Mouse (Mus musculus) heart, adult 2 months (tissue): Measurements from ENCODE around the gene Zfp58. TPM values are rescaled to one million over a fixed set of nuclear protein-coding genes. Genes with fewer than 3 reads are reported as not detected.
A peak's percentile ranks its signal among the peaks of the same experiment; 100 is the strongest.

Source experiments
- DNase-seq, 2 experiments: peaks; one replicate each; pipeline ENCODE4 v3.0.0; 2021
- H3K27ac ChIP-seq: fragments of 200-600 bp; 2 replicates; pipeline ENCODE4 v1.8.1; 2022
- H3K27me3 ChIP-seq: fragments of 200-500 bp; 2 replicates; pipeline ENCODE4 v1.6.1; 2012; ENCODE audit warnings: mild to moderate bottlenecking, low read length, inconsistent platforms, mixed read lengths; ENCODE audit not compliant: control insufficient read depth, insufficient read depth
- H3K36me3 ChIP-seq: fragments of 200-500 bp; 2 replicates; pipeline ENCODE4 v1.6.1; 2012; ENCODE audit warnings: low read length, inconsistent platforms; ENCODE audit not compliant: control insufficient read depth, insufficient read depth
- H3K4me1 ChIP-seq: fragments of 200-500 bp; 2 replicates; pipeline ENCODE4 v1.6.1; 2011; ENCODE audit warnings: low read length; ENCODE audit not compliant: control insufficient read depth, insufficient read depth
- H3K4me3 ChIP-seq: fragments of 200-600 bp; 2 replicates; pipeline ENCODE4 v1.8.1; 2022
- H3K79me2 ChIP-seq: fragments of 200-500 bp; replicated peaks from 2 replicates; pipeline ENCODE4 v1.6.1; 2012; ENCODE audit warnings: mild to moderate bottlenecking, inconsistent platforms, low read length, moderate library complexity, mixed read lengths; ENCODE audit not compliant: control insufficient read depth, insufficient read depth
- H3K9ac ChIP-seq: fragments of 200-500 bp; 2 replicates; pipeline ENCODE4 v1.6.1; 2012; ENCODE audit warnings: low read depth, mild to moderate bottlenecking, control low read depth, inconsistent platforms, low read length, mixed read lengths
- CTCF ChIP-seq: fragments of 200-600 bp; IDR thresholded peaks from 2 replicates; pipeline ENCODE4 v1.8.1; 2022; ENCODE audit warnings: antibody characterized with exemption, mild to moderate bottlenecking, moderate library complexity
- EP300 ChIP-seq: fragments of 200-500 bp; IDR thresholded peaks from 2 replicates; pipeline ENCODE4 v1.6.1; 2011; ENCODE audit warnings: low read depth, low read length, control low read depth; ENCODE audit not compliant: insufficient read depth
- POLR2A ChIP-seq: fragments of 200-500 bp; IDR thresholded peaks from 2 replicates; pipeline ENCODE4 v1.6.1; 2011; ENCODE audit warnings: mild to moderate bottlenecking, low read depth, low read length, control low read depth; ENCODE audit not compliant: insufficient read depth
- WGBS: fragments of 180-500 bp; shearing (Covaris S2); methylation state at CpG from one replicate; pipeline ENCODE4 v1.1.7; 2018; 5-methylcytosine and 5-hydroxymethylcytosine counted together
- intact Hi-C: fragments of 180-260 bp; cut with DNase I; formaldehyde crosslinking; loops from one replicate; pipeline ENCODE4 v1.15.1; 2025
- polyA plus RNA-seq: library from polyadenylated mRNA; depleted of rRNA; stranded (reverse); fragments of >200 nt; gene quantifications from 2 replicates; pipeline ENCODE4 v1.2.3, GENCODE M21; 2012; rRNA removed
- total RNA-seq, 2 experiments: library from RNA; stranded (reverse); gene quantifications; 2 replicates each; pipeline ENCODE4 v1.2.3; 2021

Zfp58 gene
- total and polyA plus RNA-seq, 3 experiments: 0.80 to 4.4 (median 3.7) TPM

DNA sequence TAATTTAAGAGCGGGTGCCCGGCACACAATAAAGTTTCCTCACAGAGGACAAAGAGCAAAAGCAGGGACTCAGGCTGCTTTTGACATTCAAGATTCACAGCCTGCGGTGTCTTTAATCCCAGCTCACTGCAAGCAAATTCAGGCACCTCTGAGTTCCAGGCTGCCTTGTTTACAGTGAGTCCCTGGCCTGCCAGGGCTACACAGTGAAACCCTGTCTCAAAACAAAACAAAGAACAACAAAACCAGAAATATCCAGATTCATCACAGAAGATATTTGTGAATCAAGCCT, 48.4 kb downstream of the Zfp58 start:
- TF ChIP-seq EP300: no peak
- TF ChIP-seq CTCF: no peak
- no peak for TF ChIP-seq POLR2A
- Histone ChIP-seq H3K4me1 (peaks cover 2% of the 10 kb centered on the region), H3K27me3 (no peaks in the 10 kb centered on the region), H3K36me3 (no peaks in the 10 kb centered on the region), H3K27ac (peak overlapping the region; percentile 89), H3K4me3 (peak overlapping the region; percentile 61), H3K79me2 (no peaks in the 10 kb centered on the region), H3K9ac (peak overlapping the region; percentile 53; the same call in 1 of the 2 replicates)
- DNase-seq: peak in 1 of 2 experiments; percentile 25
- WGBS: 2% methylated on average over 3 of the region's 3 CpGs
- intact Hi-C loops: loop anchor here (2.0 to 10.0 kb wide), 3 partner anchors 73 to 273 kb away; partner anchors contain the start of genes Zfp65 and Zfp748

DNA sequence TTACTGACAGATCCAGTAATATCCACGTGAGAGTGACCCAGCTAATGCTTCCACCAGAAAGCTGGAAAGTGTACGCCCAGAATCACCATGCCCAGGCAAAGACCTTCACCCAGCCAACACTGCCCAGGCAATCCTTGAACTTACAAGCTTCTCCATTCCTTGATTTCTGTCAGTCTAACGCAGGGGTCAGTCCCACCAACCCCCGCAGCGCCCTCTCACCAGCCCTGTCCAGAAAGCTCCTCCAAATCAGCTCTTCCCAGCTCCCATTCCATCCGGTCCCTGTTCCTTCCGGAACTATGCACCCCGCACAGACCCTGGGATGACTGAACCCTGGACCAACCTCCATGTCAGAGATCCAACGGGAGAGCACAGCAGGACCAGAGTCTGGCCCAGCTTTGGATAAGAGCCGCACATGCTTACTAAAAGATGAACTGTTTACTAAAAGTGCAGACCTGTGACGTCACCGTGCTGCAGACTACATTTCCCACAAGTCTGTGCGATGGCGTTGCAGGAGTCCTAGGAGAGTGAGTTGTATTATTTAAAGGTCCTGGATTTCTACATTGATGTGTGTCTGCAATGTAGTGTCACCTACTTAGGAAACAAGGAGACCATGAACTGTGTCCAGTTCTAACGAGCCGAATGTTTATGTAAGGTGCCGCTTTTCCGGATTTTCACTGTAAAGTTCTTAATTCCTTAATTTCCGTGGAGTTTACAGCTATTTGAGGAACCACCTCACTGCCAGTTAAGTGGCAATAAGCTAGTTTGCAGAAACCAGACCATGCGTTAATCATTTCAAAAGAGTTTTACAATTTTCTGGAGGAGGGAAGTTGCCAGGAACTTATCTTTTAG, 49.0 kb downstream of the Zfp58 start, which contains the start of gene Zfp874a:
Zfp874a (minus strand) TSS at position 453 of the 849 bp plus-strand sequence.
- Histone ChIP-seq H3K27me3 (no peaks in the 10 kb centered on the region), H3K36me3 (no peaks in the 10 kb centered on the region), H3K4me3 (peak within 1 kb of the TSS; percentile 61), H3K4me1 (peaks cover 2% of the 10 kb centered on the region), H3K9ac (peak within 1 kb of the TSS; percentile 65), H3K79me2 (no peaks in the 10 kb centered on the region), H3K27ac (peak within 1 kb of the TSS; percentile 89)
- TF ChIP-seq EP300 (peak; percentile 48; the same call in 1 of the 2 replicates), CTCF (no peak), POLR2A (peak; percentile 75)
- intact Hi-C loops: loop anchor here (1.0 to 10.0 kb wide), 4 partner anchors 33 to 273 kb away; partner anchors contain the start of genes Zfp65, Zfp748 and Zfp874b
- DNase-seq: peak; percentile 91 to 92
- under 1% methylated on average over 20 of the region's 20 CpGs for WGBS

Other genes with a start within 250 kb of the Zfp58 start
- gene Zfp458, start 222.1 kb downstream of the Zfp58 start, total RNA-seq: 1 to 10 TPM; 1.5 to 2.3 TPM
- gene Zfp458, start 222.1 kb downstream of the Zfp58 start, polyA plus RNA-seq: 0.25 and 0.67 TPM in 2 replicates
- 1 to 10 TPM; 2.8 to 3.2 TPM for gene Zfp457, start 194.1 kb downstream of the Zfp58 start, total RNA-seq
- 1.0 and 2.6 TPM in 2 replicates for gene Zfp457, start 194.1 kb downstream of the Zfp58 start, polyA plus RNA-seq
- gene Zfp595, start 168.0 kb downstream of the Zfp58 start, total RNA-seq: 1 to 10 TPM; 2.2 to 2.3 TPM
- gene Zfp595, start 168.0 kb downstream of the Zfp58 start, polyA plus RNA-seq: 0.66 and 1.1 TPM in 2 replicates
- gene Gm28044, start 140.0 kb downstream of the Zfp58 start, total RNA-seq: 1 to 10 TPM in 1 of 2 experiments, under 1 TPM in 1; 0.89 to 1.6 TPM
- 1.1 TPM in 1 of 2 replicates, not detected in the other for gene Gm28044, start 140.0 kb downstream of the Zfp58 start, polyA plus RNA-seq
- gene Zfp953, start 139.9 kb downstream of the Zfp58 start, total RNA-seq: 1 to 10 TPM in 1 of 2 experiments, under 1 TPM in 1; 0.86 to 1.0 TPM
- gene Zfp953, start 139.9 kb downstream of the Zfp58 start, polyA plus RNA-seq: 0.25 and 0.59 TPM in 2 replicates
- gene Gm28041, start 124.8 kb downstream of the Zfp58 start, total RNA-seq: 1 to 10 TPM; 1.4 to 1.7 TPM
- 0.56 TPM in 1 of 2 replicates, not detected in the other for gene Gm28041, start 124.8 kb downstream of the Zfp58 start, polyA plus RNA-seq
- 1 to 10 TPM in 1 of 2 experiments, under 1 TPM in 1; 0.57 to 1.1 TPM for gene Zfp456, start 124.7 kb downstream of the Zfp58 start, total RNA-seq
- gene Zfp456, start 124.7 kb downstream of the Zfp58 start, polyA plus RNA-seq: 0.12 and 0.47 TPM in 2 replicates
- gene Zfp429, start 100.7 kb downstream of the Zfp58 start, total RNA-seq: 1 to 10 TPM; 1.4 to 2.1 TPM
- gene Zfp429, start 100.7 kb downstream of the Zfp58 start, polyA plus RNA-seq: 0.66 and 3.4 TPM in 2 replicates
- gene Zfp459, start 79.1 kb downstream of the Zfp58 start, total RNA-seq: under 1 TPM; 0.13 to 0.52 TPM
- gene Zfp459, start 79.1 kb downstream of the Zfp58 start, polyA plus RNA-seq: 0.12 and 0.14 TPM in 2 replicates
- gene Zfp874a, start 48.9 kb downstream of the Zfp58 start, total RNA-seq: 1 to 10 TPM; 8.0 to 9.8 TPM
- 1.9 and 5.3 TPM in 2 replicates for gene Zfp874a, start 48.9 kb downstream of the Zfp58 start, polyA plus RNA-seq
- gene Zfp874b, start 16.3 kb downstream of the Zfp58 start, total RNA-seq: 10 to 100 TPM; 16.7 to 17.4 TPM
- gene Zfp874b, start 16.3 kb downstream of the Zfp58 start, polyA plus RNA-seq: 2.5 and 7.9 TPM in 2 replicates
- gene Gm26965, start 25.6 kb upstream of the Zfp58 start, total RNA-seq: not detected
- not detected in 2 replicates for gene Gm26965, start 25.6 kb upstream of the Zfp58 start, polyA plus RNA-seq
- gene Zfp87, start 25.6 kb upstream of the Zfp58 start, total RNA-seq: 1 to 10 TPM; 8.4 to 8.6 TPM
- gene Zfp87, start 25.6 kb upstream of the Zfp58 start, polyA plus RNA-seq: 9.2 and 18.7 TPM in 2 replicates
- gene Zfp748, start 53.3 kb upstream of the Zfp58 start, total RNA-seq: 1 to 10 TPM; 3.0 to 3.6 TPM
- 1.6 TPM in 2 replicates for gene Zfp748, start 53.3 kb upstream of the Zfp58 start, polyA plus RNA-seq
- 1 to 10 TPM; 3.5 to 3.9 TPM for gene Zfp729b, start 109.2 kb upstream of the Zfp58 start, total RNA-seq
- gene Zfp729b, start 109.2 kb upstream of the Zfp58 start, polyA plus RNA-seq: 0.49 and 0.91 TPM in 2 replicates
- 1 to 10 TPM in 1 of 2 experiments, under 1 TPM in 1; 0.50 to 1.4 TPM for gene Gm49345, start 137.2 kb upstream of the Zfp58 start, total RNA-seq
- 0.32 TPM in 1 of 2 replicates, not detected in the other for gene Gm49345, start 137.2 kb upstream of the Zfp58 start, polyA plus RNA-seq
- gene Zfp729a, start 137.2 kb upstream of the Zfp58 start, total RNA-seq: 1 to 10 TPM; 2.9 to 4.1 TPM
- 0.39 and 2.0 TPM in 2 replicates for gene Zfp729a, start 137.2 kb upstream of the Zfp58 start, polyA plus RNA-seq
- gene Zfp738, start 186.5 kb upstream of the Zfp58 start, total RNA-seq: 1 to 10 TPM; 3.5 to 4.0 TPM
- 1.7 and 4.0 TPM in 2 replicates for gene Zfp738, start 186.5 kb upstream of the Zfp58 start, polyA plus RNA-seq
- 1 to 10 TPM; 5.2 to 6.4 TPM for gene Zfp65, start 228.6 kb upstream of the Zfp58 start, total RNA-seq
- gene Zfp65, start 228.6 kb upstream of the Zfp58 start, polyA plus RNA-seq: 0.59 and 1.1 TPM in 2 replicates